Mouse (Mus musculus) heart, adult 2 months (tissue): ENCODE measurements around the gene Aatk. TPM values are rescaled to one million over a fixed set of nuclear protein-coding genes. Genes with fewer than 3 reads are reported as not detected.

ENCODE experiments used
- DNase-seq, 2 experiments: peaks; one replicate each; pipeline ENCODE4 v3.0.0; 2021
- H3K27ac ChIP-seq: fragments of 200-600 bp; 2 replicates; pipeline ENCODE4 v1.8.1; 2022
- H3K27me3 ChIP-seq: fragments of 200-500 bp; 2 replicates; pipeline ENCODE4 v1.6.1; 2012; ENCODE audit warnings: mild to moderate bottlenecking, low read length, inconsistent platforms, mixed read lengths; ENCODE audit not compliant: control insufficient read depth, insufficient read depth
- H3K36me3 ChIP-seq: fragments of 200-500 bp; 2 replicates; pipeline ENCODE4 v1.6.1; 2012; ENCODE audit warnings: low read length, inconsistent platforms; ENCODE audit not compliant: control insufficient read depth, insufficient read depth
- H3K4me1 ChIP-seq: fragments of 200-500 bp; 2 replicates; pipeline ENCODE4 v1.6.1; 2011; ENCODE audit warnings: low read length; ENCODE audit not compliant: control insufficient read depth, insufficient read depth
- H3K4me3 ChIP-seq: fragments of 200-600 bp; 2 replicates; pipeline ENCODE4 v1.8.1; 2022
- H3K79me2 ChIP-seq: fragments of 200-500 bp; replicated peaks from 2 replicates; pipeline ENCODE4 v1.6.1; 2012; ENCODE audit warnings: mild to moderate bottlenecking, inconsistent platforms, low read length, moderate library complexity, mixed read lengths; ENCODE audit not compliant: control insufficient read depth, insufficient read depth
- H3K9ac ChIP-seq: fragments of 200-500 bp; 2 replicates; pipeline ENCODE4 v1.6.1; 2012; ENCODE audit warnings: low read depth, mild to moderate bottlenecking, control low read depth, inconsistent platforms, low read length, mixed read lengths
- CTCF ChIP-seq: fragments of 200-600 bp; IDR thresholded peaks from 2 replicates; pipeline ENCODE4 v1.8.1; 2022; ENCODE audit warnings: antibody characterized with exemption, mild to moderate bottlenecking, moderate library complexity
- EP300 ChIP-seq: fragments of 200-500 bp; IDR thresholded peaks from 2 replicates; pipeline ENCODE4 v1.6.1; 2011; ENCODE audit warnings: low read depth, low read length, control low read depth; ENCODE audit not compliant: insufficient read depth
- POLR2A ChIP-seq: fragments of 200-500 bp; IDR thresholded peaks from 2 replicates; pipeline ENCODE4 v1.6.1; 2011; ENCODE audit warnings: mild to moderate bottlenecking, low read depth, low read length, control low read depth; ENCODE audit not compliant: insufficient read depth
- WGBS: fragments of 180-500 bp; shearing (Covaris S2); methylation state at CpG from one replicate; pipeline ENCODE4 v1.1.7; 2018; 5-methylcytosine and 5-hydroxymethylcytosine counted together
- intact Hi-C: fragments of 180-260 bp; cut with DNase I; formaldehyde crosslinking; loops from one replicate; pipeline ENCODE4 v1.15.1; 2025
- polyA plus RNA-seq: library from polyadenylated mRNA; depleted of rRNA; stranded (reverse); fragments of >200 nt; gene quantifications from 2 replicates; pipeline ENCODE4 v1.2.3, GENCODE M21; 2012
- total RNA-seq, 2 experiments: library from RNA; stranded (reverse); gene quantifications; 2 replicates each; pipeline ENCODE4 v1.2.3; 2021

Aatk gene
- total and polyA plus RNA-seq, 3 experiments, result 3.6 to 10.3 (median 4.7) TPM

GRCm38 (mm10) chr11:120002041-120002440 is 44.9 kb downstream of the Aatk start:
- no peak for TF ChIP-seq CTCF
- TF ChIP-seq POLR2A, result no peak
- no peak for TF ChIP-seq EP300
- H3K4me3 ChIP-seq, result no peak overlapping the region
- WGBS, result 91% methylated on average over 5 of the region's 5 CpGs
- H3K4me1 ChIP-seq, result no peaks in the 10 kb centered on the region
- no peaks in the 10 kb centered on the region for H3K79me2 ChIP-seq
- intact Hi-C loops, result no loop called here
- no peak overlapping the region for H3K9ac ChIP-seq
- no peaks in the 10 kb centered on the region for H3K27me3 ChIP-seq
- no peaks in the 10 kb centered on the region for H3K36me3 ChIP-seq
- no peak overlapping the region for H3K27ac ChIP-seq
- no peak for DNase-seq

GRCm38 (mm10) chr11:119997351-119997750 is 49.6 kb downstream of the Aatk start:
- Histone ChIP-seq H3K27me3 (no peaks in the 10 kb centered on the region), H3K4me3 (no peak overlapping the region), H3K27ac (no peak overlapping the region), H3K4me1 (no peaks in the 10 kb centered on the region), H3K36me3 (no peaks in the 10 kb centered on the region), H3K9ac (no peak overlapping the region), H3K79me2 (no peaks in the 10 kb centered on the region)
- TF ChIP-seq POLR2A (no peak), EP300 (no peak), CTCF (no peak)
- no peak for DNase-seq
- intact Hi-C loops, result no loop called here
- 91% methylated on average over 16 of the region's 16 CpGs for WGBS

GRCm38 (mm10) chr11:119991338-119991678 is 55.7 kb downstream of the Aatk start:
- intact Hi-C loops, result loop anchor here (1.0 to 5.0 kb wide), 4 partner anchors 49 to 489 kb away; partner anchors contain the start of gene Baiap2
- H3K36me3 ChIP-seq, result no peaks in the 10 kb centered on the region
- H3K27me3 ChIP-seq, result no peaks in the 10 kb centered on the region
- TF ChIP-seq EP300 (peak; percentile 28; the same call in 1 of the 2 replicates), CTCF (no peak; the same call in 1 of the 2 replicates), POLR2A (no peak)
- no peaks in the 10 kb centered on the region for H3K79me2 ChIP-seq
- peak overlapping the region; percentile 6; the same call in 1 of the 2 replicates for H3K27ac ChIP-seq
- peak; percentile 87 to 93 for DNase-seq
- 12% methylated on average over 10 of the region's 10 CpGs for WGBS
- H3K4me1 ChIP-seq, result peaks cover 12% of the 10 kb centered on the region
- H3K4me3 ChIP-seq, result no peak overlapping the region
- peak overlapping the region; percentile 50 for H3K9ac ChIP-seq

GRCm38 (mm10) chr11:119990658-119991337 is 56.2 kb downstream of the Aatk start:
- TF ChIP-seq POLR2A (no peak), EP300 (no peak), CTCF (no peak)
- Histone ChIP-seq H3K27me3 (no peaks in the 10 kb centered on the region), H3K36me3 (no peaks in the 10 kb centered on the region), H3K9ac (peak overlapping the region; percentile 50), H3K4me1 (peaks cover 12% of the 10 kb centered on the region), H3K27ac (peak overlapping the region; percentile 6; the same call in 1 of the 2 replicates), H3K4me3 (no peak overlapping the region), H3K79me2 (no peaks in the 10 kb centered on the region)
- 53% methylated on average over 10 of the region's 10 CpGs for WGBS
- no peak for DNase-seq
- intact Hi-C loops, result loop anchor here (1.0 to 5.0 kb wide), 4 partner anchors 48 to 488 kb away; partner anchors contain the start of gene Baiap2

- DNase-seq, result peak; percentile 31 to 46
- no peak overlapping the region for H3K9ac ChIP-seq
- H3K4me1 ChIP-seq, result peaks cover 12% of the 10 kb centered on the region
- H3K27ac ChIP-seq, result no peak overlapping the region; the same call in 1 of the 2 replicates
- H3K4me3 ChIP-seq, result no peak overlapping the region
- 23% methylated on average over 10 of the region's 10 CpGs for WGBS
- no peak for TF ChIP-seq CTCF
- no peak for TF ChIP-seq POLR2A
- no peak for TF ChIP-seq EP300
- no peaks in the 10 kb centered on the region for H3K36me3 ChIP-seq
- H3K79me2 ChIP-seq, result no peaks in the 10 kb centered on the region
- no peaks in the 10 kb centered on the region for H3K27me3 ChIP-seq
- intact Hi-C loops, result no loop called here
Measured at GRCm38 (mm10) chr11:119989115-119989564, 57.8 kb downstream of the Aatk start.

GRCm38 (mm10) chr11:119988391-119988790 is 58.6 kb downstream of the Aatk start:
- Histone ChIP-seq H3K79me2 (no peaks in the 10 kb centered on the region), H3K4me1 (peaks cover 12% of the 10 kb centered on the region), H3K4me3 (no peak overlapping the region), H3K36me3 (no peaks in the 10 kb centered on the region), H3K27ac (no peak overlapping the region), H3K27me3 (no peaks in the 10 kb centered on the region), H3K9ac (no peak overlapping the region)
- WGBS, result 88% methylated on average over 7 of the region's 7 CpGs
- intact Hi-C loops, result no loop called here
- peak; percentile 45 to 55 for DNase-seq
- TF ChIP-seq CTCF (no peak), EP300 (no peak), POLR2A (no peak)
